Mouse (Mus musculus) kidney, adult 2 months (tissue): ENCODE results near the gene Ddhd1.
A peak's percentile ranks its signal among the peaks of the same experiment; 100 is the strongest.

Experiments
- CTCF ChIP-seq: fragments of 200-500 bp; conservative IDR thresholded peaks from 2 replicates; pipeline ENCODE4 v1.5.1; 2011; ENCODE audit warnings: low read depth, mild to moderate bottlenecking, control low read depth, low read length, moderate library complexity, mixed read lengths; ENCODE audit not compliant: insufficient read depth, insufficient read length
- POLR2A ChIP-seq: fragments of 200-500 bp; IDR thresholded peaks from one replicate; pipeline ENCODE4 v1.6.1; 2011; ENCODE audit warnings: low read depth, low read length, control low read depth

GRCm38 (mm10) chr14:45539659-45540468 is 118.1 kb downstream of the Ddhd1 start:
- TF ChIP-seq CTCF = peak; percentile 94
- TF ChIP-seq POLR2A = no peak
